ENCODE assay signal across 8 mouse cellular contexts in the genomic region with DNA sequence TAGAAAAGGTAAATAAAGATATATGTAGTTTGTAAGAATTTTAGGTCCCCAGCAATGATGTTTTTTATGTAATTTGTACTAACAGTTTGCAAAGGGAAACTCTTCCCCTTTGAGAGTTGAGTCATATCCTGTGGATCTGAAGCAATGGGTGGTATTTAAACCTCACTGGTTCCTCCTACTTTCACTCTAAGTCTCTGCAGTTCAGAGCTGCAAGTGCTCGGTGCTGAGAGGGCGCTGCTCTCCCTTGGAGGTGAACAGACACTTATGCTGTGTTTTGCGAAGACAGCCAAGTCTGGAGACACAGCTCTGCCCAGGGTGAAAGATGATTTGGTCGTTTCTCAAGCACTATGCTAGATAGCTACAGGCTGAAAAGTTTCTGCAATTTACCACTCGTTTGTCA.
DNase-seq lines count a peak whose midpoint lies in the region; ATAC-seq and TF ChIP-seq lines count a peak whose summit lies in the region.

No protein-coding gene starts in this region.

- H3K9me3 ChIP-seq in kidney, embryonic 15.5 days (replicated peaks) = no peaks in the 10 kb centered on the region; the same call in 1 of the 2 replicates
- no peaks in the 10 kb centered on the region for H3K9me3 ChIP-seq in MEL (replicated peaks; ENCODE audit: insufficient read depth, low read length)
- H3K9me3 ChIP-seq in hindbrain, embryonic 11.5 days (ENCODE audit: control insufficient read depth, low read length) = no peaks in the 10 kb centered on the region

- H3K4me3 ChIP-seq in kidney, embryonic 15.5 days (replicated peaks) = no peak overlapping the region
- H3K4me3 ChIP-seq in MEL (ENCODE audit: control insufficient read depth in 1 of 2, insufficient read depth in 1 of 2, low read depth in 2 of 2, low read length in 2 of 2) = peak overlapping the region in 1 of 2 experiments; percentile 31; a peak in 1 of 4 replicates
- peak overlapping the region; percentile 44 for H3K4me3 ChIP-seq in lung, adult 2 months (replicated peaks; ENCODE audit: extremely low read depth, low read depth, low read length)
- no peak overlapping the region for H3K4me3 ChIP-seq in hindbrain, embryonic 11.5 days (ENCODE audit: low read depth, low read length)

- H3K27me3 ChIP-seq in kidney, embryonic 15.5 days = no peaks in the 10 kb centered on the region
- no peaks in the 10 kb centered on the region for H3K27me3 ChIP-seq in MEL (ENCODE audit: control insufficient read depth in 1 of 2, insufficient read depth in 2 of 2, low read length in 2 of 2)
- H3K27me3 ChIP-seq in hindbrain, embryonic 11.5 days (ENCODE audit: control insufficient read depth, insufficient read depth, low read length) = no peaks in the 10 kb centered on the region

- no peak for TF ChIP-seq RAD21 in MEL (IDR thresholded peaks at IDR 0.05; ENCODE audit: low read depth, low read length)

- no peaks in the 10 kb centered on the region for H3K79me2 ChIP-seq in MEL (ENCODE audit: control insufficient read depth, insufficient read depth, low read length, poor library complexity)

- intact Hi-C loops in heart, postnatal 10 days (cut with DNase I) = no loop called here

- H3K4me2 ChIP-seq in kidney, embryonic 15.5 days = no peak overlapping the region
- no peak overlapping the region for H3K4me2 ChIP-seq in hindbrain, embryonic 11.5 days (replicated peaks; ENCODE audit: low read depth, low read length)

- H3K36me3 ChIP-seq in kidney, embryonic 15.5 days = no peaks in the 10 kb centered on the region
- no peaks in the 10 kb centered on the region for H3K36me3 ChIP-seq in MEL (ENCODE audit: control insufficient read depth in 1 of 2, insufficient read depth in 2 of 2, low read length in 2 of 2)
- no peaks in the 10 kb centered on the region for H3K36me3 ChIP-seq in hindbrain, embryonic 11.5 days (ENCODE audit: control insufficient read depth, insufficient read depth, low read length)

- no peak; a peak in 1 of 6 replicates for TF ChIP-seq CTCF in MEL (IDR thresholded peaks at IDR 0.05 in 2 of 3, conservative IDR thresholded peaks at IDR 0.05 in 1 of 3; ENCODE audit: control insufficient read depth in 1 of 3, insufficient read depth in 1 of 3, low read depth in 2 of 3, low read length in 3 of 3, poor library complexity in 1 of 3, severe bottlenecking in 1 of 3)
- peak; percentile 17; the same call in 1 of the 2 replicates for TF ChIP-seq CTCF in lung, adult 2 months (IDR thresholded peaks at IDR 0.05; ENCODE audit: insufficient read depth, low read length)

- no peak for ATAC-seq in kidney, embryonic 15.5 days (replicated peaks; ENCODE audit: low FRiP score)
- no peak for ATAC-seq in hindbrain, embryonic 11.5 days (ENCODE audit: low FRiP score)

- H3K9ac ChIP-seq in kidney, embryonic 15.5 days = no peak overlapping the region
- H3K9ac ChIP-seq in MEL (ENCODE audit: control insufficient read depth, low read depth, low read length, poor library complexity, severe bottlenecking) = peak overlapping the region; percentile 3; the same call in 1 of the 2 replicates
- no peak overlapping the region for H3K9ac ChIP-seq in hindbrain, embryonic 11.5 days (ENCODE audit: low read depth, low read length)

- 43% methylated on average over 5 of the region's 5 CpGs for WGBS in kidney, embryonic 15.5 days
- 12% methylated on average over 5 of the region's 5 CpGs for WGBS in lung, adult 2 months
- 45% methylated on average over 5 of the region's 5 CpGs for WGBS in hindbrain, embryonic 11.5 days

- H3K4me1 ChIP-seq in kidney, embryonic 15.5 days = no peaks in the 10 kb centered on the region
- no peaks in the 10 kb centered on the region for H3K4me1 ChIP-seq in MEL (ENCODE audit: control insufficient read depth in 1 of 2, insufficient read depth in 2 of 2, low read length in 2 of 2)
- no peaks in the 10 kb centered on the region for H3K4me1 ChIP-seq in lung, adult 2 months (ENCODE audit: control insufficient read depth, insufficient read depth, low read length)
- no peaks in the 10 kb centered on the region for H3K4me1 ChIP-seq in hindbrain, embryonic 11.5 days (replicated peaks; ENCODE audit: control insufficient read depth, insufficient read depth, low read length)

- no peak overlapping the region for H3K27ac ChIP-seq in kidney, embryonic 15.5 days
- H3K27ac ChIP-seq in MEL (ENCODE audit: control insufficient read depth, low read depth, low read length) = no peak overlapping the region
- no peak overlapping the region for H3K27ac ChIP-seq in hindbrain, embryonic 11.5 days (ENCODE audit: low read depth, low read length)

- DNase-seq in kidney, postnatal 10 days = peak; percentile 7
- DNase-seq in MEL (ENCODE audit: low read depth, low spot score) = peak; percentile 44
- peak; percentile 19 to 25 for DNase-seq in heart, postnatal 10 days
- DNase-seq in lung, adult 2 months = no peak
- DNase-seq in spleen, postnatal 4 days (ENCODE audit: low spot score in 2 of 2) = peak; percentile 50 to 71
- no peak for DNase-seq in hindbrain, embryonic 11.5 days (ENCODE audit: low spot score)
- DNase-seq in cerebellum, postnatal 10 days = no peak

- TF ChIP-seq POLR2A in MEL (IDR thresholded peaks at IDR 0.05; ENCODE audit: control insufficient read depth in 1 of 2, insufficient read depth in 1 of 2, low read depth in 1 of 2, low read length in 2 of 2, poor library complexity in 1 of 2) = no peak
- TF ChIP-seq POLR2A in lung, adult 2 months (IDR thresholded peaks at IDR 0.05; ENCODE audit: borderline replicate concordance, extremely low read depth, low read depth, low read length) = peak; percentile 83; the same call in 1 of the 2 replicates

- TF ChIP-seq EP300 in MEL (IDR thresholded peaks at IDR 0.05; ENCODE audit: low read depth in 1 of 2, low read length in 2 of 2) = no peak

TF ChIP-seq in MEL, 35 proteins besides CTCF, POLR2A, EP300 and RAD21:
- no peak for TF ChIP-seq MAX (IDR thresholded peaks at IDR 0.05; ENCODE audit: low read length)
- TF ChIP-seq TBP (IDR thresholded peaks at IDR 0.05; ENCODE audit: low read depth, low read length) = peak; percentile 40; the same call in 1 of the 2 replicates

Comparison
In these comparisons a context has a peak if more than half of its experiments do, and no peak if none do; other contexts are left out.
1. DNase-seq: peak in kidney, postnatal 10 days (single experiment), MEL (single experiment), heart, postnatal 10 days (2 of 2) and spleen, postnatal 4 days (2 of 2); none in lung, adult 2 months (single experiment), hindbrain, embryonic 11.5 days (single experiment) and cerebellum, postnatal 10 days (0 of 2).